Mouse (Mus musculus): ENCODE results near the gene Foxo1.

Gene Foxo1

DNA sequence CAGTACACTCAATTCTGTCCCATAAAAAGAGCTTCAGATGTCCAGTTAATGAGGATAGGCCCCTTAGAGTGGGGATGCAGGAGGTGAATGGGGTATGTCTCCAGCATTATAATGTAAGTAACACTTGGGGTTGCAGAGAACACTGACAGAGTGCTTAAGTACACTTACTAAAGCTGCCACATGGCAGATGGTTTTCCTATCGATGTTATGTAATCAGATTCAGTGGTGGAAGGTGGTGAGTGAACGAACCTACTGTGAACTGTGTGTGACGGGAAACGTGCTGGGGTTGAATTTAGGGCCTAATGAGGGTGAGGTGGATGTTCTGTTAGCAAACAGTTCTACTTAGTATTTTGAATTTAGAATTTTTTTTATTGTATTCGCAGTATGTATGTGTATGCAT is 35.2 kb downstream of the Foxo1 start:
- in situ Hi-C loops (cut with MboI): no loop called here

DNA sequence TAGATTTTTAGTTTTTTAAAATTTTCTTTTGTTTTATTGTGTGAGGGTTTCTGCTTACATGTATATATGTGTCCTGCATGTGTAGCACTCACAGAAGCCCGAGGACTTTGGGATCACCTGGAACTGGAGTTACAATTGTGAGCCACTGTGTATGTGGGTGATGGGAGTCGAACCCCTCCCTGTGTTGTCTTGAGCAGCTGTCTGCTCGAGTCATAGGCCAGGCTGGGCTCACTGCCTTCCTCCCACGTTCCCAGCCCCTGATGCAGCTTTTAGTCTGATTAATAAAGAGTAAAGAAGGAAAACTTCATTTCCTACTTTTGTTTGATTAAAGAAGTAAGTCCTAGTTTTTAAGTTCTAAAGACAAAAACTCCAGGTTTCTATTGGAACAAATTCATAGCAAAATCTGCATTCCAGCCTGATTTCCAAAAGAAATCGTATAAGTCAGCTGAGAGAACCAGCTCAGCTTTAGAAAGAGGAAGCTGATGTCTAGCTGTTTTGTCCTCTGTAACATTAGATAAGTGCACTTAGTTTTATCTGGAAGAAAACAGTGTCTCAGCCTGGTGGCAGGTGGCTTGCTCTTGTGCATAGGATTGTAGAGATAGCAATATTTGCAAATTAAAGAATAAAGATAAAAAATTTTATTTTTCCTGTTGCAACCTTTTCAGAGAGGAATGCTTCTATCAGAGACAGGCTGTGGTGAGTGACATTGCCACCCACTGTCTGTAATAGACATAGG is 40.6 kb downstream of the Foxo1 start:
- in situ Hi-C loops (cut with MboI): no loop called here

DNA sequence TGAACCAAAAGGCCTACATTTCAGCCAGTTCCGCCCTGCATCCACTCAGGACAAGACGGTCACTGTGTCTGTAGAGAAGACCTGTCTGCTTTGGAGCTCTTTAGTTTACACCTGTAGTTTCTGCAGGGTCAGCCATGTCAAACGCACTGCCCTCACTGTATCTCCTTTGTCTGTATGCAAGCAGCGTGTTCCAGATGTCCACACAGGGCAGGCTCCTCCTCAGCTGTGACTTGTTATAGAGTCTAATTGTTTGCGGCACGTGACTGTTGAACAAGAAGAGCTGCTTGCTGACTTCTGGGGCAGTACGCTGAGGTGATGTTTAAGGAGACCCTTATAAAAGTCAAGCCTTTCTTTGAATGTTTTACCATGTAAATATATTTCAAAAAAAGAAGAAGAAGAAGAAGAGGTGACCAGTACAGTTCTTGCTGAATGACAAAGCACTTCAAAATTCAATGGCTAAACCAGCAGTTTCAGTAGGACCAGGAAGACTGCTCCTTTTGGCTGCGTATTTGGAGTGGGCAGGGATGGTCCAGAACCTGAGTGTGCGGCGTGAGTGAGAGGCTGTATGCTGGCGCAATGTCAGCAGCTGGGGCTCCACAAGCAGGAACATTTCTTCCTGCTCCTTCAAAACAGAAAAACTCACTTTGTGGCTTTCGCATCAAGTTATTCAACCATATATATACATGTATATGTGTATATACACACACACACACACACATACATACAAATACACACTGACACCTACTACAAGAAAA is 52.6 kb downstream of the Foxo1 start:
- in situ Hi-C loops (cut with MboI): no loop called here

DNA sequence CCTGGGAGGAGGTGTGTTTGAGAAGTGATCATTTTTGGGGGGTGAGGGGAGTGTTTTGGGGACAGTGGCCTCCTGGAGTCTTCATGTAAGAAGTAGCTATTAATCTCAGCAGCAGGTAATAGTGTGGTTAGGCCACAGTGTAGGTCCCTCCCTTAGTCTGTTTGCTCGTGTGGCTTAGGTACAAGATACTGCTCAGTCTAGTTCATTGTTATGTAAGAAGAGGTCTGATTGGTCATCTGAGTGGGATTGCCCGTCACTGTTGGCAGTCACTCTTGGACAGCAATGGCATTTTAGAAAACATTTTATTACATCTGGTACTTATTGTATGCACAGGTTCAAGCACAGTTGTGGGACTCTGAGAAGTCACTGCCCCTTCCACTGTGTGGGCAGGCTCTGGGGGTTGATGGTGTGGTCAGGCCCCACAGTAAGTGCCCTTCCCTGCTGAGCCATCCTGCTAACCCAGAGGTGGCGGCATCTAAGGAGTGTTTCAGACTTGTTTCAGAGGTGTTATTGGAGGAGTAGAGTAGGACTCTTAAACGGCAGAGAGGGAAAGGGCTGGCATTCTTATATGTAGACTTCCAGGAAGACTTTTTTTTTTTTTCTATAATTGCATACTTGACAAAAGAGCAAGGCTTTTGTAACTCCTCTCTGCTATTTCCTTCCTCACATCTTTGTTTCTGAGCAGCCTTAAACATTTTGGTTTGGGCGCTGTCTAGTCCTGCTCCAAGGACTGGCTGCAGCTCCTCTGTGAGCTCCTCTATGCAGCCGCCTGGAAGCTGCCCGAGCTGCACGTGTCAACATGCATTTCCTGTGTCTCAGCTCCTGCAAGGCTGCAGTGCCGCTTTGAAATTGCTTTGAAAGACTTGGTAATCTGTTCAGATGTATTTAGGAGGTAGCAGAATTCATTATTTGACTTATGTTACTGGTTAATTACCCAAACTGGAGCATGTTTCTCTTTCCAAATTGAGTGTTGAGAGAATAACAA is 54.6 kb downstream of the Foxo1 start:
- in situ Hi-C loops (cut with MboI): no loop called here

DNA sequence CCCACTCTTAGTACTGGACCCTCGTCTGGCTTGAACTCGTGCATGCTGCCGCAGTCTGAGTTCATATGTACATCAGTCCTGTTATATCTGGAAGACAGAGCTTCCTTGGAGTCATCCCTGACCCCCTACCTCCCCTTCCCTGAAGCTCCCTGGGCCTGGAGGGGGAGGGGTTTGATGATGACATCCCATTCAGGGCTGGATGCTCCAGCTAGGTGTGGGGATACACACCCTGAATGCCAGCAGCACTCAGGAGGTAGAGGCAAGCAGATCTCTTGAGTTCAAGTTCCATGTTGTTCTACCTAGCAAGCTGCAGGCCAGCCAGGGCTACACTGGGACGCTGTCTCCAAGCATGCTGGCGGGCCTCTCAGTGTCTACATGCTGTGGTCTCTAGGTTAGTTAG is 56.9 kb downstream of the Foxo1 start:
- in situ Hi-C loops (cut with MboI): no loop called here

DNA sequence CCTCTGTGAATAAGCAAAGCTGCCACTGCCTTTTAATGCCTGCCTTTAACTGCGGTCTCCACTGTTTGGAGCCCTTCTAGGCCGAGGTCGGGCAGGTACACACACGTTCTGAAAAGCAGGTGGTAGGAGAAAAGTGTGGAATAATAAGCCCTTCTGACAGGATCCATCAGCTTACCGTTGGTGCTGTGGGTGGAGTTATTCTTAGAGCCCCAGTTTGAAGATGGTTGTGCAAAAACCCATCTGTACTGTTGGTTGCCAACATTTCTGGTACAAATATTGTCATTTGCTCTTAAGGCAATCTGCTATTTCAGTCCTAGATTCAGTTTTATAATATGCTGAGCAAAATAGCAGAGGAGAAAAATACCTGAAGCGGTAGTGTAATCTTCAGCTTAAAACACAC is 58.6 kb downstream of the Foxo1 start:
- in situ Hi-C loops (cut with MboI): no loop called here

DNA sequence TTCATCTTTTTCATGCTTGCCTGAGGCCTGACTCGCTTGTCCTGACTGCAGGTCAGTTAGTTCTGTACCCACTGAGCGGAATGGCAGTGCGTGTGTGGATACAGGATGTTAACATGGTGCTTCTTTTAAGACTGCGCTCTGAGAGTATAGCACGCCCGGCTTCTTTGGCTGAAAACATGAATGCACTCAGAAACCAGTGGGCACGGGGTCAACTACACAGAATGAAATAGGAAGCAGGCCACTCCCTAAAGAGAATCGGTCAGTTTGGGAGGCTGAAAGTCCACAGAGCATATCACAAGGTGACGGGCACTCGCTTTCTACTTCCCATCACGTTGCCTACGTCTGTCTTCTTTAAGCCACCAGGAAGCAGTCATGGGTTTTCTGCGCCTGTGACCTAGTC is 59.0 kb downstream of the Foxo1 start:
- in situ Hi-C loops (cut with MboI): no loop called here

DNA sequence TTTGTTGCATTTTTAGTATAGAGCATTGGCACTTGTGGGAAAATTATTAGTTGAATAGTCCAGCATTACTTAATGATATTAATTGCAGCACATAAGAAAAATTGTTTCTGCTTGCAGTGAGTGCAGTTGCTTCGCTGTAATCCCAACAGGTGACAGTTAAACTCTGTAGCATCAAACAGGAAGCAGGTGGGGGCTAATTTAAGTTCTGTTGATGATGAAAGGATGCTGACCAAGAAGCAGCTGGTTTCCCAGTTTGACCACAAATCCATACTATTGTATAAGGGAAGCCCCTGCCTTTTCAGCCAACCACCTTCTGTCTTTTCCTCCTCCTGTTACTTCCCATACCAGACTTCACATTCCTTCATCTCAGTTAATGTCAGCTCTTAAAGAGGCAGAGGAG is 63.6 kb downstream of the Foxo1 start:
- in situ Hi-C loops (cut with MboI): no loop called here

DNA sequence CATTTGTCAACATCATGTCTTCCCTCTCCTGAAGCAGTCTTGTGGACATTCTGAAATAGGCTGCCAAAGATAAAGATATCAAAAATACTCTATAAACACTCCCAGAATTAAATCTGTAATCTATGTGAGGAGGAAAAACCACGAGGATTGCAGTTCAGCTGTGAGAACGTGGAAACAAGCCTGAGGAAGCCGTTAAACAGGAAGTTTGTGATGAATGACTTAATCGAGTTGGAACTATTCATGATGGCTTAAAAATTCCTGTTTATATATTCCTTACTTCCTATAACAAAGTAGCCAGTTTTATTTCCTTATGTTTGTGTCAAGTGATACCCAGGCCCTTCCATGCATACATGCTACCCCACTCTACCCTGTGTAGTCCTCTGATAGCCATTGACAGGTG is 70.6 kb downstream of the Foxo1 start:
- in situ Hi-C loops (cut with MboI): no loop called here

DNA sequence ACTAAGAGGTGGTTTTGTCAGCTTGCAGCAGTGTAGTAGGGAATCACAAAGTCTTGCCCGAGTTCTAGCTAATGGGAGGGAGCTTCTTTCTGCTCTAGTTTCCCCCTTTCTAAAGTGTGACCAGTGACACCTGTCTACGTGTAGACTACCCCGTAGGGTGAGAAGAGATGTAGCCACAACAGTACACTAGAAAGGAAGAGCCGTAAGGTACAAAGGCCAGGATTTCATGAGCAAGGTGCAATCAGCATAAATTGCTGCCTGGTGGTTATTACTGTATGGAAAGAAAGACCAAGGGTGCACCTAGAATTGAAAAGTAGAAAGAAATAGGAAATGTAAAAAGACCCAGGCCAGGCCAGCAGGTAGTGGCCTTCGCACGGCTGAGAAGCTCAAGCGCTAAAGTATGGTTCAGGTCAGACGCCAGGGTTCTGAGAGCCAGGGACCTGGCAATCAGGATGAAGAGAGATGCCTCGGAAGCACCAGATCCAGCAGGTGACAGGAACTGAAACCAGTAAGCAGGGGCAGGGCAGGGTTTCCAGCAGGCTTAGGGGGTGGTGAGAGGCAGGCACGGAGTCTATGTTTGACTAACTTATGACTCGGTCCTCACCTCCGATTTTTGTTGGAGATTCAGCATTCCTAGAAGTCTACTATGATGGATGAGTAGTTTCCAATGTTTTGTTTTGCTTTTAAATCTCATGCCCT is 72.3 kb downstream of the Foxo1 start:
- in situ Hi-C loops (cut with MboI): no loop called here

DNA sequence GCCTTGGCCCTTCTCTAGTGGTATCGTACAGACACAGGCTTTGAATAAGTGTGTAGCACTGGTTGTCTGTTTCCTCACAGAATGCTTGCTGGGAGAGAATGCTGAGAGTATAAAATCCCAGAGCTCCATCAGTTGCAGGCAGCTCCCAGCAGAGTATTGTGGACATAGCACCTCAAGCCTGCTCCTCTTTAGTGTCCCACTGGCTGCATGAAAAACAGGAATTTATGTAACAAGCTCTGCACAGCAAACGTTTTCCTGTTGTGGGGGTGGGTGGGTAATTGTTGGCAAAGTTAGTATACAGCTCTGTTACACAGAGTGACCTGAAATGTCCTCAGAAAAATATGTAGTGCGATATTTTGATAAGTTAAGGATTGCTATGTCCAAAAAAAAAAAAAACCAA is 74.1 kb downstream of the Foxo1 start:
- in situ Hi-C loops (cut with MboI): no loop called here

DNA sequence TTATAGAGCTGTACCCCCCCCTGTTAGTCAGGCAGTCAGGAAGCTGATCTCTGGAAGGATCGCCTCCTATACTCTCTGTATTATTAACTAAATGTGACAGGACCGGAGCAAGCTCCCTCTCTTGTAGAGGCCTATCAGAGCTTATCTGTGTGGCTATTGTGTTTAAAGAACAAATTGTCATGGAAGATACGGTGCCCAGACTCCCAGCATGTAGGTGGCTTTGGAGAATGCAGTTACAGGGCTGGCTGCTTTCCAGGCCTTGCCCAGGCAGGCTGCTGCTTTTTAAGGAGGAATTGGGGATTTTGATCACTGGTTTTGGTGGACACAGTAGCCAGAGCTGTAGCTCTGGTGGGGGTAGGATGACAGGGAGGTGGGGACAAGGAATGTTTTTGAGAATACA is 74.7 kb downstream of the Foxo1 start:
- in situ Hi-C loops (cut with MboI): no loop called here

DNA sequence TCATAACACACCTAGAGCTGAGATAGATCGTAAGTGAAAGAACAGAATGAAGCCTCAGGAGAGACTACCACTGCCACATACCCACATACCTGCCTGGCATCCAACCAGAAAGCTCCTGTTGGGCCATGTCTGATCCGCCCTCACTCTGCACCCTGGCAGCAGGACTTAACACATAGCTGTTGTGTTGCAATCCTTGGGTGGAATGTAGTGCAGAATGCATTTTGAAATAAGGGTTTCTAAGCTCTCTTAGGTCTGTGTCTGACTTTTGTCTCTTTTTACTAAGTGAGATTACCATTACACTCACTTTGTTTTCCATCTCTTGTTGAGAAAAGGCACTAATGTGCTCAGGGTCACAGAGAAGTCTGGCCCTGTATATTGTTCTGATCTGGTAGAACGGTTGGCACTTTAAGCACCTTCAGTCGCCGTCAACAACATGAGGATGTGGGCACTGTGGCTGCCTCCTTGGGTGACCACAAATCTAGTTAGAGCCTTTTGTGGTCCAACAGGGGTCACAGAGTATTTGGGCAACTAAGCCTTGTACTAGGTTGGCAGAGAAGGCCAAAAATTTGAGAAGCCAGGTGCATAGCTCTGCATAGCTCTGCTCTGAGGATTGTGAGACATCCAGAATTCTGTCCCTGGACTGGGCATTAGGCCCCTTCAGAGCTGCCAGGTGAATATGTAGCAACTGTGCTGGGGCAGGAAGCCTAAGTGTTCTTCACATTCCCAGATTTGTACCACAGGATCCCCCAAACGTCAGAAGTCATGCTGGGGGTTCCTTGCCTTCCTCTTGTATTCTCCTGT is 75.3 kb downstream of the Foxo1 start:
- in situ Hi-C loops (cut with MboI): no loop called here

DNA sequence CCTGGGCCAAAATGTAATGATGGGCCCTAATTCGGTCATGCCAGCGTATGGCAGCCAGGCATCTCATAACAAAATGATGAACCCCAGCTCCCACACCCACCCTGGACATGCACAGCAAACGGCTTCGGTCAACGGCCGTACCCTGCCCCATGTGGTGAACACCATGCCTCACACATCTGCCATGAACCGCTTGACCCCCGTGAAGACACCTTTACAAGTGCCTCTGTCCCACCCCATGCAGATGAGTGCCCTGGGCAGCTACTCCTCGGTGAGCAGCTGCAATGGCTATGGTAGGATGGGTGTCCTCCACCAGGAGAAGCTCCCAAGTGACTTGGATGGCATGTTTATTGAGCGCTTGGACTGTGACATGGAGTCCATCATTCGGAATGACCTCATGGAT is 77.7 kb downstream of the Foxo1 start:
- in situ Hi-C loops (cut with MboI): no loop called here

DNA sequence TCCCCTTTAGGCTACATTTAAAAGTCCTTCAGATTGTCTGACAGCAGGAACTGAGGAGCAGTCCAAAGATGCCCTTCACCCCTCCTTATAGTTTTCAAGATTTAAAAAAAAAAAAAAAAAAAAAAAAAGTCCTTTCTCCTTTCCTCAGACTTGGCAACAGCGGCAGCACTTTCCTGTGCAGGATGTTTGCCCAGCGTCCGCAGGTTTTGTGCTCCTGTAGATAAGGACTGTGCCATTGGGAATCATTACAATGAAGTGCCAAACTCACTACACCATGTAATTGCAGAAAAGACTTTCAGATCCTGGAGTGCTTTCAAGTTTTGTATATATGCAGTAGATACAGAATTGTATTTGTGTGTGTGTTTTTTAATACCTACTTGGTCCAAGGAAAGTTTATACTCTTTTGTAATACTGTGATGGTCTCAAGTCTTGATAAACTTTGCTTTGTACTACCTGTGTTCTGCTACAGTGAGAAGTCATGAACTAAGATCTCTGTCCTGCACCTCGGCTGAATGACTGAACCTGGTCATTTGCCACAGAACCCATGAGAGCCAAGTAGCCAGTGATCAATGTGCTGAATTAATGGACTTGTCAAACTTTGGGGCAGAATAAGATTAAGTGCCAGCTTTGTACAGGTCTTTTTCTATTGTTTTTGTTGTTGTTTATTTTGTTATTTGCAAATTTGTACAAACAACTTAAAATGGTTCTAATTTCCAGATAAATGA is 79.0 kb downstream of the Foxo1 start:
- in situ Hi-C loops (cut with MboI): no loop called here

DNA sequence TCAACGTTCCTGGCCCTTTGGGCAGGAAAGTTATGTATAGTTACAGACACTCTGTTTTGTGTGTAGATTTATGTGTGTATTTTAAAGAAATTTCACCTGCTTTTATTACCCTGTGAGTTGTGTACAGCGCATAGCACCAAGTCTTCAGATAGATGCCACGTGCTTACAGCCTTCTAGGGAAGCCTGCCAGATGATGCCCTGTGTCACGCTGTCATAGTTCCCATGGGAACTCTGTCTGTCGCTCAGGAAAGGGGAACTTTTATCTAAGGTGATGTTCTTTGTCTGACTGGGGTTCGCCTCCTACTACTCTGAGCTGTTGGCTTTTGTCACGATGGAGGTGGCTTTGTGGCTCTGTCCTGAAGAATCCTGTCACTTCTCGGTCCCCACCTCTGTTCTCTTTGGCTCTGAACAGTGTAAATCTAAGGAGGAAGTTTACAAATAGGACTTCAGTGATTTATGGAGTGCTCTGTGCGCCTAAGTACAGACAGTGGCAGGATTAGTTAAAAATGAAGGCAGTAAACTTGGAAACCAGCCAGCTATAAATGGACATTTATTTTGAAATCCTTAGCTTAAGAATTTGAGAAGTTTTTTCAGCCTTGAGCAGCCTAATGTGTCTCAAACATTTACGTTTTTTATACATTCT is 80.0 kb downstream of the Foxo1 start:
- in situ Hi-C loops (cut with MboI): no loop called here

DNA sequence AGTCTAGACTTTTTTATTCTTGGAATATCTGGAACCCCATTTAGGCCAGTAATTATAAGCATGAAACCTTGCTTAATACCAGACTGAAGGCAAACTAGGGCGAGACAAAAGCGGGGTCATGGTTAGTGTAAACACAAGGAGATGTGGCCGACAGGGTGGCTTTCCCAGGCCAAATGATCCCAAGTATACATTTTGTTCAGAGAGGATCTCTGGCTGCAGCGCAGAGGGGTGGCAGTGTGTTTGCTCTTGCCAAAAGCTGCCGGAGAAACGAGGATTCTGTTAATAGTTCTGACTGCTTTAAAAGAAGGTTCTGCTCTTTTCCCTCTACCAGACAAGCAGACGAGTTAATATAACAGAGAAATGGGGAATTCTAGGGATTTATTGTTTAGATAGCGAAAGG is 82.5 kb downstream of the Foxo1 start:
- in situ Hi-C loops (cut with MboI): no loop called here

DNA sequence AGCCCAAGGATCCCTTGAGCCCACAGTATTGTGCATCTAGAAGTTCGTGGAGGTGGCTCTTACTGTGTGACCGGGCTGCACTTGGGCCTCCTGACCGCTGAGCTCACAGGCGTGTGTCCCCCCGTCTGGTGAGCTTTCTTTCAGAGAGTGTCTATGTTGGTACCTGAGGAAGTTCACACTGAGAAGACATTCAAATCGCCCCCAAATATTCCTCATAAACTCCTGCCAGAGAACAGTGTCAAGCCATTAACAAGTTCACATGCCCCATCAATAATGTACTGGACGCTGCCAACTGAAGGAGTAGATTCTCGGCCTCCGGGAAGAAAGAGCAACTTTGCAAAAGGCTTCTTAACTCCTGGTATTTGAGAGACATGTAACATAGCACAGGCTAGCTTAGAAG is 83.8 kb downstream of the Foxo1 start:
- in situ Hi-C loops (cut with MboI): no loop called here

DNA sequence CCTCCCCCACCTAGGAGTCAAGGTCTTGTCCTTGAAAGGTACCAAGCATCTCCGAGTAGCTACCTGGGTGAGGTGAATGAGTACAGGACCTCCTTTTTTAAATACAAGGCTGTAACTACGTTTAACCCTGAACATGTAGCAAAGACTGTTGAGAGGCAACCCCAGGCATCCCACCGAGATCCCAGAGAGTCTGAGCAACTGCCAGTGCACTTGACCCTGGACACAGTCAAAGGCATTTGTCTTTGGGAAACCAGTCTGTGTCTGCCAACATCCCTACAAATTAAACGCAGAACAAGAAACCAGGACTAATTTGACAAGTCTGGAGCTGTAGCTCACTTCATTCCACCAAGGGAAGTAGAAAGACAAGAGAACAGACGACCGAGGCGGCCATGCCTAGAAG is 86.1 kb downstream of the Foxo1 start:
- in situ Hi-C loops (cut with MboI): no loop called here
